Mouse (Mus musculus): ENCODE data around the gene Vil1. TPM values are rescaled to one million over a fixed set of nuclear protein-coding genes. Genes with fewer than 3 reads are reported as not detected.

Gene Vil1
- polyA plus RNA-seq, 1 experiment: not detected

DNA sequence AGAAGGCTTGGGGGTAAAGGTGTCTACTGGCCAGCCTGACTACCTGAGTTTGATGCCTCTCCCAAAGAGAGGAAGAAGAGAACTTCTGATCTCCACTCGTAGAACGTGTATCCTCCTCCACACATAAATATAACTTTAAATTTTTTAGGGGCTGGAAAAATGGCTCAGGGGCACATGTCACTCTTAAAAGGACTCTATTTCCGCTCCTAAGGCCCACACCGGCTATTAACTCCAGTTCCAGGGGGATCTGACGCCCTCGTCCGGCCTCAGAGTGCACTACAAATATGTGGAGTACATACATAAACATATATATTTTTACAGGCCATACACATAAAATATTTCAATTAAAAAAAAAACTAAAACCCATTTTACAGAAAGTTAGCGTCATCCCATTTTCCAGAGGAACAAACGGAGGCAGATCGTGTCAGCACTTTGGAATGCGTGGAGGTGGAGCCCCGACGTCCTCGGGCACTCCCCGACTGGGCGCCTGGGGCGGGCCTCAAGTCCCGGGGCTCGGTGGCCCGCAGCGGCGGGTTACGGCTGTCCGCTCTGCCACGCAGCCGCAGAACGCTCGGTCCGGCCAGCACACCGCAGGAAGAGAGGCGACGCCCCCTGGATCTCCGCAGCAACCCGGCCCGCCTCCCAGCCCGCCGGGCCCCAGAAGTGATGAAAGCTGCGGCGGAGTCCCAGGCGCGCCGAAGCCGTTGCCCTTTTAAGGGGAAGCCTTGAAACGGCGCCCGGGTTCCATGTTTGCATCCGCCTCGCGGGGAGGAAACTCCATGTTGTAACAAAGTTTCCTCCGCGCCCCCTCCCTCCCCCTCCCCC lies 18.0 kb upstream of the Vil1 start, which contains the start of gene Ctdsp1:
Gene Ctdsp1, plus strand, starts transcription at position 586 of the 825 bp plus-strand sequence.
- Histone ChIP-seq H3K36me3 (ENCODE audit: control insufficient read depth, insufficient read depth, low read length) (peaks cover 17% of the 10 kb centered on the region), H3K27me3 (ENCODE audit: control insufficient read depth, insufficient read depth, low read length) (no peaks in the 10 kb centered on the region), H3K27ac (ENCODE audit: insufficient read depth, low read length) (peak within 1 kb of the TSS; percentile 98), H3K4me1 (ENCODE audit: control insufficient read depth, insufficient read depth, insufficient read length) (peaks cover 25% of the 10 kb centered on the region), H3K4me3 (ENCODE audit: extremely low read depth, insufficient read depth, insufficient read length) (peak within 1 kb of the TSS; percentile 98)
- TF ChIP-seq CTCF (IDR thresholded peaks at IDR 0.05; ENCODE audit: extremely low read depth, insufficient read depth, insufficient read length, insufficient replicate concordance) (no peak; the same call in 1 of the 2 replicates), POLR2A (IDR thresholded peaks at IDR 0.05; ENCODE audit: low read depth, low read length) (no peak; the same call in 1 of the 2 replicates)
- 2% methylated on average over 49 of the region's 51 CpGs for WGBS
- DNase-seq (ENCODE audit: low read depth in 1 of 2, low spot score in 2 of 2): peak; percentile 81 to 94

DNA sequence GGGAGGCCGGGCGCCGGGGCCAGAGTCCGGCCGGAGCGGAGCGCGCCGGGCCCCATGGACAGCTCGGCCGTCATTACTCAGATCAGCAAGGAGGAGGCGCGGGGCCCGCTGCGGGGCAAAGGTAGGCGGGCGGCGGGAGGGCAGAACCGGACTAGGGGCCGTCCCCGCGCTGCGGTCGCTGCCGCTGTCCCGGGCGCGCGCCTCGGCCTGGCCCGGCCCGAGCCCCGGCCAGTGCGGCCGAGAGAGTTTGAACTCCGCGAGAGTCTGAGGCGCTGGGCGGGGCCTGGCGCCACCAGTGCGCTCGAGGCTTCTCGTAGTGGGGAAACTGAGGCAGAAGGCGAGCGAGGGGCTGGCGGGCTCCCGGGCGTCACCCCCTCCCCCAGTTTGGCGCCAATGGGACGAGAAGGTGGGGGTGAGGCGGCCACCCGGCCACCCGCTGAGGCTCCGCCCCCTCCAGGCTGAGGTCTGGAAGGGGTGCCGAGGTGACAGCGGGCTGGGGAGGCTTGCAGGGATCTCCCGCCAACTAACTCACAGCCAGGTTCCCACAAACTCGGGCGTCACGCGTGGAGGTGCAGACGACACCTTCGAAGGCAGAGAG lies 17.2 kb upstream of the Vil1 start:
- peak in 1 of 2 experiments; percentile 71 for DNase-seq (ENCODE audit: low read depth in 1 of 2, low spot score in 2 of 2)
- peaks cover 25% of the 10 kb centered on the region for H3K4me1 ChIP-seq (ENCODE audit: control insufficient read depth, insufficient read depth, insufficient read length)
- no peak for TF ChIP-seq CTCF (IDR thresholded peaks at IDR 0.05; ENCODE audit: extremely low read depth, insufficient read depth, insufficient read length, insufficient replicate concordance)
- TF ChIP-seq POLR2A (IDR thresholded peaks at IDR 0.05; ENCODE audit: low read depth, low read length): no peak; the same call in 1 of the 2 replicates
- peak overlapping the region; percentile 98 for H3K4me3 ChIP-seq (ENCODE audit: extremely low read depth, insufficient read depth, insufficient read length)
- H3K27me3 ChIP-seq (ENCODE audit: control insufficient read depth, insufficient read depth, low read length): no peaks in the 10 kb centered on the region
- WGBS: under 1% methylated on average over 58 of the region's 63 CpGs
- peak overlapping the region; percentile 98 for H3K27ac ChIP-seq (ENCODE audit: insufficient read depth, low read length)
- H3K36me3 ChIP-seq (ENCODE audit: control insufficient read depth, insufficient read depth, low read length): peaks cover 17% of the 10 kb centered on the region

DNA sequence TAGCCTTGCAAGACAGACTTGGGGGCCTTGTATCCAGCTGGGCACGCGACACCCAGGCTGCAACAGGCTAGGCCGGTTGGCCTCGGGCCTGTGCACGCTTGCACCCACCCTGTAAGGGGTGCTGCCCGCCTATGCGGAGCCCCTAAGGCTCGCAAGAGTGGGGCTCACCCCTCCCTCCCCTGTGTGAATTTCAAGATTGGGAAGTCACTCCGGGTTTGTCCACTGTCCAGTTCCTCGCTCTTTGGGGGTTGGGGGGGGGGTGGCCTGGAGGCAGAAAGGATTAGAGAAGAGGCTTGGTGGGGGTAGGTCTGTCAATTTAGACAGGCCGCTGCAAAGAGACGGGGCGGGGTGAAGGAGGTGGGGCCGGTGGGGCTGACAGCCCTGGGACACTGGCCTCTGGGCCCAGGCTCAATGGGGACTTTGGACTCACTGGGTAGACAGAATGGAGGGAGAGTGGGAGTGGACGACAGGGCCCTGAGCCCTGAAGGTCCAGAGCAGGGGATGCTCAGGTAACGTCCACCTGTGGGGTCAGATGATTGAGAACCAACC lies 16.7 kb upstream of the Vil1 start:
- Histone ChIP-seq H3K27me3 (ENCODE audit: control insufficient read depth, insufficient read depth, low read length) (no peaks in the 10 kb centered on the region), H3K4me3 (ENCODE audit: extremely low read depth, insufficient read depth, insufficient read length) (peak overlapping the region; percentile 98), H3K36me3 (ENCODE audit: control insufficient read depth, insufficient read depth, low read length) (peaks cover 17% of the 10 kb centered on the region), H3K4me1 (ENCODE audit: control insufficient read depth, insufficient read depth, insufficient read length) (peaks cover 23% of the 10 kb centered on the region), H3K27ac (ENCODE audit: insufficient read depth, low read length) (peak overlapping the region; percentile 98)
- WGBS: 4% methylated on average over 16 of the region's 16 CpGs
- TF ChIP-seq CTCF (IDR thresholded peaks at IDR 0.05; ENCODE audit: extremely low read depth, insufficient read depth, insufficient read length, insufficient replicate concordance): no peak
- no peak for TF ChIP-seq POLR2A (IDR thresholded peaks at IDR 0.05; ENCODE audit: low read depth, low read length)
- no peak for DNase-seq (ENCODE audit: low read depth in 1 of 2, low spot score in 2 of 2)

DNA sequence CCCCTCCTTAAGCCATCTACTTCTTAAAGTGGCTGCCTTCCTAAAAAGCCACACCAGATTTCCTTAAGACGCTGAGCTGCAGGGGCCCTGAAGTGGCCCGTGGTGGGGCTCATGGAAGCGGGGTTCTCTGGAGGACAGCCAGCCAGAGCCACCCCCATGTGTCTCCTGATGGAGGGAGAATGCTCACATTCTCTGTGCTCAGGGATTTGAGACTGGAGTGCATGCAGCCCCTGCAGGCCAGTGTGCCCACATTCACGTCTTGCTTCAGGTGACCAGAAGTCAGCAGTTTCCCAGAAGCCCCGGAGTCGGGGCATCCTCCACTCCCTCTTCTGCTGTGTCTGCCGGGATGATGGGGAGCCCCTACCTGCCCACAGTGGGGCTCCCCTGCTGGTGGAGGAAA lies 16.2 kb upstream of the Vil1 start:
- WGBS: 50% methylated on average over 7 of the region's 7 CpGs
- H3K4me1 ChIP-seq (ENCODE audit: control insufficient read depth, insufficient read depth, insufficient read length): peaks cover 18% of the 10 kb centered on the region

DNA sequence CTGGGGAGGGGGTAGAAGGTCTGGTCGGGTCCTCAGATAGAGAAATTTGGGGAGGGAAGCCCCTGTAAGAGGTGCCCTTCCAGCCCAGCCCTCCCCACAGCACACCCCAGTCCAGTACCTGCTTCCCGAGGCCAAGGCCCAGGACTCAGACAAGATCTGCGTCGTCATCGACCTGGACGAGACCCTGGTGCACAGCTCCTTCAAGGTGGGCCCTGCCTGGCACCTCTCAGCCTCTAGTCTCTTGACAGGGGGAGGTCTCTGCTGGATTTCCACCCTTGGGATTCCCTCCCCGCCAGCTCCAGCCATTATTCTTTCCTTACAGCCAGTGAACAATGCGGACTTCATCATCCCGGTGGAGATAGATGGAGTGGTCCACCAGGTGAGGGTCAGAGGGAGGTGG lies 15.5 kb upstream of the Vil1 start:
- no peak overlapping the region for H3K4me3 ChIP-seq (ENCODE audit: extremely low read depth, insufficient read depth, insufficient read length)
- peaks cover 18% of the 10 kb centered on the region for H3K4me1 ChIP-seq (ENCODE audit: control insufficient read depth, insufficient read depth, insufficient read length)
- TF ChIP-seq CTCF (IDR thresholded peaks at IDR 0.05; ENCODE audit: extremely low read depth, insufficient read depth, insufficient read length, insufficient replicate concordance): no peak
- 92% methylated on average over 9 of the region's 9 CpGs for WGBS
- no peak overlapping the region for H3K27ac ChIP-seq (ENCODE audit: insufficient read depth, low read length)
- no peaks in the 10 kb centered on the region for H3K27me3 ChIP-seq (ENCODE audit: control insufficient read depth, insufficient read depth, low read length)
- no peak for DNase-seq (ENCODE audit: low read depth in 1 of 2, low spot score in 2 of 2)
- H3K36me3 ChIP-seq (ENCODE audit: control insufficient read depth, insufficient read depth, low read length): peaks cover 17% of the 10 kb centered on the region

More for the DNA sequence above, 16.2 kb upstream of the Vil1 start:
- Histone ChIP-seq H3K27me3 (ENCODE audit: control insufficient read depth, insufficient read depth, low read length) (no peaks in the 10 kb centered on the region), H3K4me3 (ENCODE audit: extremely low read depth, insufficient read depth, insufficient read length) (peak overlapping the region; percentile 98; the same call in 1 of the 2 replicates), H3K36me3 (ENCODE audit: control insufficient read depth, insufficient read depth, low read length) (peaks cover 17% of the 10 kb centered on the region), H3K27ac (ENCODE audit: insufficient read depth, low read length) (peak overlapping the region; percentile 26; the same call in 1 of the 2 replicates)
- TF ChIP-seq CTCF (IDR thresholded peaks at IDR 0.05; ENCODE audit: extremely low read depth, insufficient read depth, insufficient read length, insufficient replicate concordance) (no peak), POLR2A (IDR thresholded peaks at IDR 0.05; ENCODE audit: low read depth, low read length) (no peak)
- DNase-seq (ENCODE audit: low read depth in 1 of 2, low spot score in 2 of 2): no peak

DNA sequence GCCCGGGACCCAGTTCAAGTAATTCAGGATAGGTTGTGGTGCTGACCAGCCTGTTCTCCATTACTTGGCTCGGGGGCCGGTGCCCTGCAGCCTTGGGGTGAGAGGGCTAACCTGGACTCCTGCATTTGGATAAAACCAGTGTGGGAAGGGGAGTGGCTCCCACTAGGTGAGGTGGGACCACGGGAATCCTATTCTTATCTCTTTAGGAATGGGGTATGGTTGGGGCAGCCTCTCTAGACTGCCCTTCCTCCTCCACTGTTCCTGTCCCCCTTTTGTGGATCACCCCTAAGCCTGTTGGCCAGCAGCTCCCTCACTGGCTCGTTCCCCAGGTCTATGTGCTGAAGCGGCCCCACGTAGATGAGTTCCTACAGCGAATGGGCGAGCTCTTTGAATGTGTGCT lies 14.9 kb upstream of the Vil1 start:
- H3K36me3 ChIP-seq (ENCODE audit: control insufficient read depth, insufficient read depth, low read length): peaks cover 17% of the 10 kb centered on the region
- H3K27ac ChIP-seq (ENCODE audit: insufficient read depth, low read length): no peak overlapping the region
- 95% methylated on average over 9 of the region's 9 CpGs for WGBS
- peaks cover 15% of the 10 kb centered on the region for H3K4me1 ChIP-seq (ENCODE audit: control insufficient read depth, insufficient read depth, insufficient read length)
- H3K4me3 ChIP-seq (ENCODE audit: extremely low read depth, insufficient read depth, insufficient read length): no peak overlapping the region
- no peak for TF ChIP-seq POLR2A (IDR thresholded peaks at IDR 0.05; ENCODE audit: low read depth, low read length)
- no peak for TF ChIP-seq CTCF (IDR thresholded peaks at IDR 0.05; ENCODE audit: extremely low read depth, insufficient read depth, insufficient read length, insufficient replicate concordance)
- DNase-seq (ENCODE audit: low read depth in 1 of 2, low spot score in 2 of 2): no peak
- no peaks in the 10 kb centered on the region for H3K27me3 ChIP-seq (ENCODE audit: control insufficient read depth, insufficient read depth, low read length)
